Mouse (Mus musculus) T-helper 1 cell (primary cell): ENCODE data around the gene Lrfn3.

ENCODE experiments used
- in situ Hi-C: fragments of 300-600 bp; cut with MboI, MseI; formaldehyde crosslinking; loops from one replicate; pipeline ENCODE4 v1.15.1; 2025; ENCODE audit warnings: high pct_unique_total_duplicates

Gene Lrfn3

DNA sequence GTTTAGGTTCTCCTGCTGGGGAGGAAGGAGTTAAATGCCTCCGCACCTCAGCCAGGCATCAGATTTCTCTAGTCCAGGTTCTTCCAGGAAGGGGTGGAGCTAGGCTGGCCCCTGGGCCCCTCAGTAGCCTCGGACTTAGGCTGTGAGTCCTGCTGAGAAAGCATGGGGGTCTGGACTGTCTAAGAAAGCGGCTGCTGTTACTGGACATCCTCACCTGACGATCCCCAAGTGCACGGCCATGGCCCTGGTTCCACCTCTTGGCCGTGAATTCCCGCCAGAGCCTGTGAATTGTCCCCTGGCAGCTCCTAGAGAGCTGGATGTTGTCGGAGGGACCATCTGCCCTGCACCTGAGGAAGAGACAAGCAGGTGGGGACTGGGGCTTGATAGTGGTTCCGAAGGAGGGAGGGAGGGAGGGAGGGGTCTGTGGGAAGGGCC, 47.8 kb downstream of the Lrfn3 start, which contains the start of gene Syne4:
Gene Syne4 (plus strand): TSS at position 87 of the 435 bp plus-strand sequence.
- in situ Hi-C loops, result no loop called here

DNA sequence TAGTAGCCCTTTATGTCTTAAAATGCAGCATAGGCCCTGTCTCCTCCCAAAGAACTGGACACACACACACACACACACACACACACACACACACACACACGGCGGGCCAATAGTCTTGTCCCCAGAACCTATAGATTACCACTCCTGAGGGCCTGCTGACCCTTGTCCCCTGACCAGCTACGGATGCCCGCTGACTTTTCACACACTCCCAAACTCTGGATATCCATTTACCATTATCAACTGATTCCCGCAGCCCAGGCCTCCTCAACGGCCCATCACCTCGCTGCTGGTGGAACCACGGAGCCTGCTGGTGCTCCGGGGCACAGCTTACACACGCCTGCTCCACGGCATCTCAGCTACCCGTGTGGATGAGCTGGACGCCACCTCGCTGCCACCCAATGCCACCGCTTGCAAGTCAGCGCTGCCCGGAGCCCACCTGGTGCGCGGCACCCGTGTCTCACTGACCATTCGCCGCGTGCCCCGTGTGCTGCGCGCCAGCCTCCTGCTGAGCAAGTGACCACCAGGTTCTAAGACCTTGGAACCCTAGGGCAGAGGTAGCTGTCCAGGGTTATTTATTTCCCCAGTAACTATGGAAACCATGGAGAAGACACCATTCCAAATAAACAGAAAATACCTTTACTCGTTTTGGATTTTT, 48.8 kb downstream of the Lrfn3 start:
- in situ Hi-C loops, result no loop called here

DNA sequence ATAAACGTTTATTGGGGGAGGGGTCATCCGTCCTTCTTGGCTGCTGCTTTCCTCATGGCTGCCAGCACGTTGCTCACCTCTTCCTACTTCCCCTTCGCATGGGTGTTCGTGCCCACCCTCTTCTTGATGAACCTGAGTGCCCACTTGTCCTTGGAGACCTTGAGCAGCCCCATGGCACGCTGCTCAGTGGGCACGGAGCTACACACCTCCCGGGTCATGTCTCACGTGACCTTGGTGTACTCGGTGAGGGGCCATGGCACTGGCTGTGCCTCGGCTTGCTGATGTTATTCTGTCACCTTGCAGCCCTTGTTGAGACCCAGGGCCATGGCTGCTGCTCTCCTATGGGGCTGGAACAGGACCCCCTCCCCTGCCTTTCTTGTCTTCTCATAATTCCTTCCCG, 52.4 kb downstream of the Lrfn3 start:
- in situ Hi-C loops, result no loop called here

DNA sequence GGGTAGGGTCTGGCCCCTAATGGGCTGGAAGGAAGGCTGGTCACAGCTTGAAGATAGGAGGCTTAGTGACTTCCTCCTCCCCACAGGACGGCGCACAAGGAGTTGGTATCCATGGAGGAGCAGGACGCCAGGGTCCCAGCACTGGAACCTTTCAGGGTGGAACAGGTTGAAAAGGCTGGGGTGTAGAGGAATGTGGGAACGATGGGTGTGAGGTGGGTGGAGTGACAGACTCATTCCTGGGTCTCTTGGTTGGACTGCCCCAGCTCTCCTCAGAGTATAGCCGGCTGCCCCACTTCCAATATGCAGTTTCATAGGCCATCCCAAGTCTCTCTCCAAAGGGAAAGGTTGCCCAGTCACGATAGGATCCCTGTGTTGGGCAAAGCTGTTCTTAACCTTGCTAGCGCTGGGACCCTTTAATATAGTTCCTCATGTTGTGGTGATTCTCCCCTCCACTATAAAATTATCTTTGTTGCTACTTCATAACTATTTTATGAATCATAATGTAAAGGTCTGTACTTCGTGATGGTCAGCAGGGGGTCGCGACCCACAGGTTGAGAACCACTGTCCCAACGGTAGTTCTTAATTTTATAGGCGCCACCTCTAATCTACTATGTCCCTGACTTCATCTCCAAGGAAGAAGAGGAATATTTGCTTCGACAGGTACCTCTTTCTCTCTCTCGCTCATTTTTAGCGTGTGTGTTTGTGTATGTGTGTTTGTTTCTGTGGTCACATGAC, 53.0 kb downstream of the Lrfn3 start:
- in situ Hi-C loops, result no loop called here

DNA sequence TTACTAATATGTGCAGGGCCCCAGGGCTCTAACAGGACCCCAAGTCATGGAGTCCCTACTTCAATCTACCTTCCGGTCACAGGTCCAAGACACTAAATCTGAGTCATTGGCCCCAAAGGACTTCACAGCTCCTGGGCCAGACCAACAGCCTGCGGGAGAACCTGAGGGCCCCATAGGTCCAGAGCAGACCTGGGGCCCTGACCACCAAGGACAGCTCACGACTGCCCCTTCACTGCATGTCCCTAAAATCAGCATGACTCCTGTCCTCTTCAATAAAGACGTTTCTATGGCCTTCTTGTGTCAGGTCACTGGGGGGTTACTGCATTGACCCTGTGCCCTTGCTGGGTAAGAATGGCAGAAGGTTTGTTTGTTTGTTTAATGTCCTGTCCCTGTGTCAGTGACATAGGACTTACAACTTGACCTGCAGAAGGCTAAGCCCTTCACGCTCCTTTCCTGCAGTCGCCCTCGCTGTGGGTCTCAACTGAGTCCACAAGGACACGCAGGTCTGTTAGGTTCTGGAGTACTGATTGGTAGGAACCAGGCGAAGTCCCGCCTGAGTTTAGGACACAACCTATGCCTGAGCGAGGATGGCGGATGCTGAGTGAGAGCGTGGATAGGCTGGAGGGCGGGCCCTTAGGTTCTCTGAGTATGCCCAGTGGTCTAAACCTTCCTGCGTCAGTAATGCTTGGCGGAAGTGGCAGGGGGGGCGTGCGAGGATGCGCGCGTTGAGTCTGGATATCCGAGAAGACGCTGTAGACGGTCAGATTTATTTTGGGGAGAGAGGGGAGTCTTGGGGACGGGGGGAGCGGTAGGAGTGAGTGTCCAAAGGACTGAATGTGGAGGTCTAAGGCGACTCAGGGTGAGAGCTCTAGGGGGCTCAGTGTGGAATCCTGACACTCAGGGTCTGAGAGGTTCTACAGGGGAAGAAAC, 54.2 kb downstream of the Lrfn3 start, which contains the start of gene Alkbh6:
Gene Alkbh6 (plus strand): TSS at position 642 of the 930 bp plus-strand sequence.
- in situ Hi-C loops, result no loop called here

DNA sequence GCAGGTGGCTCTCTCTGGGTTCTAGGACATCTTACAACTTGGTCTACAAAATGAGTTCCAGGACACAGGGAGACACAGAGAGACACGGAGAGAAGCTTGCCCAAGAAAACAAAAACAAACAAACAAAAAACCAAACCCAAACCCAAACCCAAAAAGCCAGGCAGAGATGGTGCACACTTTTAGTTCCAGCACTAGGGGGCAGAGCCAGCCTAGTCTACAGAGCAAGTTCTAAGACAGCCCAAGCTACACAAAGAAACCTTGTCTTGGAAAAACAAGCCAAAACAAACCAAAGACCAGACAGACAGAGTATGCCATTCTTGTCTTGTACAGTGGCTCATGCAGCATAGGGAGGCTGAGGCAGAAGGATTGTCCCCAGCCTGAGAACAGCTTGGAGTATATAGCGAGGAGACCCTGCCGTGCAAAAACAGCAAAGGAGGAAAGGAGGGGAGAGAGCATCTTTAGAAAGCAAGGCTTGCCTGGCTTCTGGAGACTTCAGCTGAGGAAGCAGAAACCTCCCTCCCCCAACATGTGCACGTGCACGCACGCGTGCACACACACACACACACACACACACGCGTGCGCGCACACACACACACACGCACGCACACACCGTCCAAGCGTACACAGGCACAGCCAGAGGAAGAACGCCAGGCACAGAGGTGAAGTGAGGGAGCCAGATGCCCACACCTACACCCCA, 56.3 kb downstream of the Lrfn3 start:
- in situ Hi-C loops, result no loop called here
